Mouse (Mus musculus) embryonic facial prominence, embryonic 11.5 days (tissue): Measurements from ENCODE around the gene F5. TPM values are rescaled to one million over a fixed set of nuclear protein-coding genes. Genes with fewer than 3 reads are reported as not detected.
A peak's percentile ranks its signal among the peaks of the same experiment; 100 is the strongest.

Source experiments
- ATAC-seq: fragments of 200-750 bp; cut with Nextera tagmentation; replicated peaks from 2 replicates; pipeline ENCODE4 v1.8.0; 2017; ENCODE audit warnings: low read depth; ENCODE audit not compliant: insufficient number of reproducible peaks, low FRiP score, low TSS enrichment
- DNase-seq: peaks from one replicate; pipeline ENCODE4 v3.0.0-alpha.2; 2015; ENCODE audit warnings: low spot score
- H3K27ac ChIP-seq: fragments of 300-500 bp; sonication (generic); replicated peaks from 2 replicates; pipeline ENCODE4 v1.5.1; 2014; ENCODE audit warnings: mild to moderate bottlenecking, low read depth, low read length, control low read depth
- H3K27me3 ChIP-seq: fragments of 300-500 bp; sonication (generic); 2 replicates; pipeline ENCODE4 v1.6.1; 2014; ENCODE audit warnings: mild to moderate bottlenecking, low read length, moderate library complexity, mixed read lengths; ENCODE audit not compliant: control insufficient read depth, insufficient read depth
- H3K36me3 ChIP-seq: fragments of 300-500 bp; sonication (generic); replicated peaks from 2 replicates; pipeline ENCODE4 v1.6.1; 2014; ENCODE audit warnings: low read depth, mild to moderate bottlenecking, low read length, moderate library complexity, mixed read lengths; ENCODE audit not compliant: control insufficient read depth, insufficient read depth
- H3K4me1 ChIP-seq: fragments of 300-500 bp; sonication (generic); 2 replicates; pipeline ENCODE4 v1.6.1; 2014; ENCODE audit warnings: low read length, mixed read lengths; ENCODE audit not compliant: control insufficient read depth, insufficient read depth
- H3K4me2 ChIP-seq: fragments of 300-500 bp; sonication (generic); 2 replicates; pipeline ENCODE4 v1.6.1; 2014; ENCODE audit warnings: low read depth, mild to moderate bottlenecking, control low read depth, low read length, moderate library complexity
- H3K4me3 ChIP-seq: fragments of 300-500 bp; sonication (generic); 2 replicates; pipeline ENCODE4 v1.5.1; 2014; ENCODE audit warnings: low read depth, low read length, control low read depth
- H3K9ac ChIP-seq: fragments of 300-500 bp; sonication (generic); replicated peaks from 2 replicates; pipeline ENCODE4 v1.6.1; 2014; ENCODE audit warnings: mild to moderate bottlenecking, control low read depth, low read length
- H3K9me3 ChIP-seq: fragments of 300-500 bp; sonication (generic); replicated peaks from 2 replicates; pipeline ENCODE4 v1.6.1; 2016; ENCODE audit warnings: mild to moderate bottlenecking, low read length, inconsistent platforms, mixed read lengths; ENCODE audit not compliant: control insufficient read depth
- WGBS: fragments of 180-500 bp; shearing (Covaris S2); extraction: QIAGEN DNeasy Blood & Tissue Kit; methylation state at CpG from one replicate; pipeline ENCODE4 v1.1.7; 2014; 5-methylcytosine and 5-hydroxymethylcytosine counted together
- polyA plus RNA-seq: library from polyadenylated mRNA; unstranded; fragments of >200 nt; fragmentation: Nextera tagmentation; extraction: Ambion mirVana; gene quantifications from 2 replicates; pipeline ENCODE4 v1.2.1, GENCODE M21; 2014

F5 gene
- polyA plus RNA-seq, 1 experiment from 2014 or later: 0.67 TPM

GRCm38 (mm10) chr1:164162745-164163144, 11.1 kb downstream of the F5 start:
- Histone ChIP-seq H3K9me3 (no peaks in the 10 kb centered on the region), H3K4me2 (no peak overlapping the region), H3K4me1 (no peaks in the 10 kb centered on the region), H3K27me3 (no peaks in the 10 kb centered on the region), H3K9ac (no peak overlapping the region), H3K4me3 (no peak overlapping the region), H3K27ac (no peak overlapping the region), H3K36me3 (no peaks in the 10 kb centered on the region)
- ATAC-seq (no peak), DNase-seq (no peak)
- 81% methylated on average over 5 of the region's 5 CpGs for WGBS

- no peak overlapping the region for H3K9ac ChIP-seq
- H3K9me3 ChIP-seq: no peaks in the 10 kb centered on the region
- H3K27me3 ChIP-seq: no peaks in the 10 kb centered on the region
- ATAC-seq: no peak
- H3K36me3 ChIP-seq: no peaks in the 10 kb centered on the region
- WGBS: 78% methylated on average over 4 of the region's 4 CpGs
- H3K27ac ChIP-seq: no peak overlapping the region
- no peak overlapping the region for H3K4me2 ChIP-seq
- no peak for DNase-seq
- H3K4me1 ChIP-seq: no peaks in the 10 kb centered on the region
- H3K4me3 ChIP-seq: no peak overlapping the region
These were observed 17.2 kb downstream of the F5 start for GRCm38 (mm10) chr1:164168818-164169217.

- ATAC-seq (no peak), DNase-seq (no peak)
- 82% methylated on average over 2 of the region's 2 CpGs for WGBS
- Histone ChIP-seq H3K9me3 (no peaks in the 10 kb centered on the region), H3K4me1 (no peaks in the 10 kb centered on the region), H3K27ac (no peak overlapping the region), H3K27me3 (no peaks in the 10 kb centered on the region), H3K4me2 (no peak overlapping the region), H3K4me3 (no peak overlapping the region), H3K9ac (no peak overlapping the region), H3K36me3 (no peaks in the 10 kb centered on the region)
These were observed 18.8 kb downstream of the F5 start for GRCm38 (mm10) chr1:164170434-164170833.

- H3K4me1 ChIP-seq: no peaks in the 10 kb centered on the region
- no peak overlapping the region for H3K4me2 ChIP-seq
- H3K9me3 ChIP-seq: no peaks in the 10 kb centered on the region
- WGBS: 79% methylated on average over 4 of the region's 4 CpGs
- H3K27ac ChIP-seq: no peak overlapping the region
- H3K36me3 ChIP-seq: no peaks in the 10 kb centered on the region
- ATAC-seq (no peak), DNase-seq (no peak)
- H3K27me3 ChIP-seq: no peaks in the 10 kb centered on the region
- no peak overlapping the region for H3K4me3 ChIP-seq
- H3K9ac ChIP-seq: no peak overlapping the region
These were observed 21.5 kb downstream of the F5 start for GRCm38 (mm10) chr1:164173145-164173544.

- Histone ChIP-seq H3K9me3 (no peaks in the 10 kb centered on the region), H3K4me3 (no peak overlapping the region), H3K4me1 (no peaks in the 10 kb centered on the region), H3K4me2 (no peak overlapping the region), H3K9ac (no peak overlapping the region), H3K27ac (no peak overlapping the region), H3K36me3 (no peaks in the 10 kb centered on the region), H3K27me3 (no peaks in the 10 kb centered on the region)
- no peak for DNase-seq
- no peak for ATAC-seq
These were observed 25.2 kb downstream of the F5 start for GRCm38 (mm10) chr1:164176856-164177255.

- Histone ChIP-seq H3K9me3 (no peaks in the 10 kb centered on the region), H3K4me2 (no peak overlapping the region), H3K9ac (no peak overlapping the region), H3K27ac (no peak overlapping the region), H3K4me3 (no peak overlapping the region), H3K36me3 (no peaks in the 10 kb centered on the region), H3K4me1 (no peaks in the 10 kb centered on the region), H3K27me3 (no peaks in the 10 kb centered on the region)
- DNase-seq (no peak), ATAC-seq (no peak)
- WGBS: 82% methylated on average over 6 of the region's 6 CpGs
These were observed 26.8 kb downstream of the F5 start for GRCm38 (mm10) chr1:164178429-164178828.

- Histone ChIP-seq H3K4me2 (peak overlapping the region; percentile 6), H3K9ac (no peak overlapping the region), H3K4me3 (no peak overlapping the region), H3K36me3 (no peaks in the 10 kb centered on the region), H3K9me3 (no peaks in the 10 kb centered on the region), H3K27me3 (no peaks in the 10 kb centered on the region), H3K4me1 (no peaks in the 10 kb centered on the region), H3K27ac (no peak overlapping the region)
- ATAC-seq (0 out of 2 replicates have a peak, but pooled peaks have one; percentile 52), DNase-seq (peak; percentile 88)
- WGBS: 41% methylated on average over 16 of the region's 16 CpGs
These were observed 32.7 kb downstream of the F5 start for GRCm38 (mm10) chr1:164184142-164184870.

GRCm38 (mm10) chr1:164184871-164185223, 33.2 kb downstream of the F5 start:
- Histone ChIP-seq H3K4me1 (no peaks in the 10 kb centered on the region), H3K27ac (no peak overlapping the region), H3K9me3 (no peaks in the 10 kb centered on the region), H3K27me3 (no peaks in the 10 kb centered on the region), H3K9ac (no peak overlapping the region), H3K4me3 (no peak overlapping the region), H3K36me3 (no peaks in the 10 kb centered on the region), H3K4me2 (no peak overlapping the region)
- ATAC-seq (no peak), DNase-seq (no peak)
- WGBS: 44% methylated on average over 8 of the region's 8 CpGs
